Mouse (Mus musculus): Measurements from ENCODE around the gene B230219D22Rik. TPM values are rescaled to one million over a fixed set of nuclear protein-coding genes. Genes with fewer than 3 reads are reported as not detected.
"Not testable (repeated sequence)": the region's sequence is repeated elsewhere in the genome, so short reads cannot be mapped to it uniquely, and the experiment has no call there.

Gene B230219D22Rik
- polyA plus RNA-seq, 1 experiment from 2014 or later = 61.1 TPM

GRCm38 (mm10) chr13:55686107-55686633 is 6.8 kb upstream of the B230219D22Rik start:
- Histone ChIP-seq H3K9me3 (ENCODE audit: control insufficient read depth, low read length) (no peaks in the 10 kb centered on the region), H3K4me2 (ENCODE audit: low read depth, low read length) (no peak overlapping the region), H3K27me3 (ENCODE audit: control insufficient read depth, insufficient read depth, low read depth, low read length) (no peaks in the 10 kb centered on the region), H3K9ac (ENCODE audit: low read length) (no peak overlapping the region), H3K27ac (ENCODE audit: low read length) (no peak overlapping the region), H3K4me3 (ENCODE audit: low read length) (no peak overlapping the region), H3K36me3 (ENCODE audit: control insufficient read depth, insufficient read depth, low read length) (no peaks in the 10 kb centered on the region), H3K4me1 (replicated peaks; ENCODE audit: control insufficient read depth, insufficient read depth, low read length) (no peaks in the 10 kb centered on the region; the same call in 1 of the 2 replicates)
- ATAC-seq (ENCODE audit: low read depth) = no peak
- 72% methylated on average over 9 of the region's 9 CpGs for WGBS

DNA sequence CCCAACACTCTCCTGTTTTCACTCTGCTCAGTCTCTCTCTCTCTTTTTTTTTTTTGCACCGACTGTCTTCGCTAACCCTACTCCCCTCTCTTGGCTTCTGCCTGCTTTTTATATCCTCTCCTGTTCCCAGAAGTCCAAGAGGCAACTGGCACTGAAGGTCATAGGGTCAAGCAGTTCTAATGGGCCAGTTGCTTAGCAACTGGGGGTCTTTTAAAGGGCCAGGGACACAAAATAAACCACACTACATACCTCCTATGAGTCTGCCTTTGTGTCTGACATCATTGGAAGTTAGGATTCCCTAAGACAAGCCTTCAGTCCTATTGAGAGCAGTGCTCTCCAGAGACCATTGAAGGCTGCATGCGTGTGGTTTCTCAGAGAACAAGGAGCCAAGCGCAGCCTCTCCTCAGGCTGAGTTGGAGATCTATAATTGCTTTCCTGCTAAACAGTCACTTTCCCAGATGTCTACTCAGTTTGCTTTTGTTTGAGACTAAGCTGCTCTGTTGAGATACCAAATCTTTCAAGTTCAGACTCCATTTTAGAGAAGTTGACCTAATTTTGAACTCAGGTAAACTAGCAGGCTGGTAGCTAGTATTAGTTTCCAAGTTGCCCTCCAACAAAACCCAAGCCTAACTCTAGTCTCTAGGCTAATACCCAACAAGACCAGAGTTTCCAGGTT is 4.9 kb upstream of the B230219D22Rik start:
- Histone ChIP-seq H3K9me3 (ENCODE audit: control insufficient read depth, low read length) (no peaks in the 10 kb centered on the region), H3K4me3 (ENCODE audit: low read length) (no peak overlapping the region), H3K27ac (ENCODE audit: low read length) (no peak overlapping the region), H3K4me2 (ENCODE audit: low read depth, low read length) (no peak overlapping the region), H3K27me3 (ENCODE audit: control insufficient read depth, insufficient read depth, low read depth, low read length) (no peaks in the 10 kb centered on the region), H3K4me1 (replicated peaks; ENCODE audit: control insufficient read depth, insufficient read depth, low read length) (no peaks in the 10 kb centered on the region), H3K9ac (ENCODE audit: low read length) (no peak overlapping the region), H3K36me3 (ENCODE audit: control insufficient read depth, insufficient read depth, low read length) (no peaks in the 10 kb centered on the region)
- WGBS = 33% methylated on average over 4 of the region's 4 CpGs
- no peak for ATAC-seq (ENCODE audit: low read depth)

DNA sequence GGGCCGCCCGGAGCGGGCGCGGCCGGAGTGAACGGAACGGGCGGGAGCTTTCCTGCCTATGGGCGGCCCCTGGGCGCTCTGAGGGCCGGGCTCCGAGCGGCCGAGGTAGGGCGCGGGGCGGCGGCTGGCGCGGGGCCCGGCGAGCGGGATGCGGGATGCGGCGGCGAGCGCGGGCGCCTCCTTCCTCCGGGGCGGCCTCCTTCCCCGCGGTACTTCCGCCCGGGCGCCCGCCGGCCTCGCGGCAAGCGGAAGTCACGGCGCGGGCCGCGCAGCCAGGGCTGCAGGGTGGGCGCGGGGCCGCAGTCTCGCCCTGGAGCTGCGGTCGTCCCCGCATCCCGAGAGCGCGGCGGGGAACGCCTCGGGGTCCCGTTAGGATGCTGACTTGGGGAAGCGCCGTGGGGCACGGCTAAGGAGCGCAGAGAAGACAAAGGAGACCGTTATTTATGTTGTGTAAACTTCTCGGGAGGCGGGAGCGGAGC is 358 bp downstream of the B230219D22Rik start:
- peak overlapping the region; percentile 75 for H3K4me2 ChIP-seq (ENCODE audit: low read depth, low read length)
- H3K4me1 ChIP-seq (replicated peaks; ENCODE audit: control insufficient read depth, insufficient read depth, low read length) = peaks cover 13% of the 10 kb centered on the region
- H3K4me3 ChIP-seq (ENCODE audit: low read length) = peak overlapping the region; percentile 99
- under 1% methylated on average over 44 of the region's 70 CpGs for WGBS
- H3K27ac ChIP-seq (ENCODE audit: low read length) = peak overlapping the region; percentile 98
- H3K36me3 ChIP-seq (ENCODE audit: control insufficient read depth, insufficient read depth, low read length) = no peaks in the 10 kb centered on the region
- ATAC-seq (ENCODE audit: low read depth) = peak; percentile 76
- H3K9me3 ChIP-seq (ENCODE audit: control insufficient read depth, low read length) = no peaks in the 10 kb centered on the region
- H3K9ac ChIP-seq (ENCODE audit: low read length) = peak overlapping the region; percentile 100
- H3K27me3 ChIP-seq (ENCODE audit: control insufficient read depth, insufficient read depth, low read depth, low read length) = no peaks in the 10 kb centered on the region

GRCm38 (mm10) chr13:55694110-55694509 is 1.2 kb downstream of the B230219D22Rik start:
- no peaks in the 10 kb centered on the region for H3K9me3 ChIP-seq (ENCODE audit: control insufficient read depth, low read length)
- H3K4me2 ChIP-seq (ENCODE audit: low read depth, low read length) = peak overlapping the region; percentile 75
- H3K27me3 ChIP-seq (ENCODE audit: control insufficient read depth, insufficient read depth, low read depth, low read length) = no peaks in the 10 kb centered on the region
- no peak for ATAC-seq (ENCODE audit: low read depth)
- peak overlapping the region; percentile 98 for H3K27ac ChIP-seq (ENCODE audit: low read length)
- H3K9ac ChIP-seq (ENCODE audit: low read length) = peak overlapping the region; percentile 100
- WGBS = 6% methylated on average over 8 of the region's 8 CpGs
- H3K36me3 ChIP-seq (ENCODE audit: control insufficient read depth, insufficient read depth, low read length) = peaks cover 3% of the 10 kb centered on the region
- H3K4me1 ChIP-seq (replicated peaks; ENCODE audit: control insufficient read depth, insufficient read depth, low read length) = peaks cover 13% of the 10 kb centered on the region
- H3K4me3 ChIP-seq (ENCODE audit: low read length) = peak overlapping the region; percentile 99

GRCm38 (mm10) chr13:55695989-55696388 is 3.1 kb downstream of the B230219D22Rik start:
- H3K4me1 ChIP-seq (replicated peaks; ENCODE audit: control insufficient read depth, insufficient read depth, low read length) = peaks cover 13% of the 10 kb centered on the region
- ATAC-seq (ENCODE audit: low read depth); H3K27ac ChIP-seq (ENCODE audit: low read length); H3K27me3 ChIP-seq (ENCODE audit: control insufficient read depth, insufficient read depth, low read depth, low read length); H3K9ac ChIP-seq (ENCODE audit: low read length); H3K4me2 ChIP-seq (ENCODE audit: low read depth, low read length); H3K9me3 ChIP-seq (ENCODE audit: control insufficient read depth, low read length); H3K4me3 ChIP-seq (ENCODE audit: low read length): not testable (repeated sequence)
- WGBS = no CpG with 5 or more reads among the region's 3 CpGs
- H3K36me3 ChIP-seq (ENCODE audit: control insufficient read depth, insufficient read depth, low read length) = peaks cover 20% of the 10 kb centered on the region

GRCm38 (mm10) chr13:55704301-55704700 is 11.4 kb downstream of the B230219D22Rik start:
- Histone ChIP-seq H3K27ac (ENCODE audit: low read length) (no peak overlapping the region), H3K4me2 (ENCODE audit: low read depth, low read length) (no peak overlapping the region), H3K36me3 (ENCODE audit: control insufficient read depth, insufficient read depth, low read length) (peaks cover 41% of the 10 kb centered on the region), H3K4me3 (ENCODE audit: low read length) (no peak overlapping the region), H3K9ac (ENCODE audit: low read length) (no peak overlapping the region), H3K27me3 (ENCODE audit: control insufficient read depth, insufficient read depth, low read depth, low read length) (no peaks in the 10 kb centered on the region), H3K9me3 (ENCODE audit: control insufficient read depth, low read length) (peaks cover 5% of the 10 kb centered on the region), H3K4me1 (replicated peaks; ENCODE audit: control insufficient read depth, insufficient read depth, low read length) (no peaks in the 10 kb centered on the region)
- WGBS = 78% methylated on average over 4 of the region's 4 CpGs
- ATAC-seq (ENCODE audit: low read depth) = no peak

DNA sequence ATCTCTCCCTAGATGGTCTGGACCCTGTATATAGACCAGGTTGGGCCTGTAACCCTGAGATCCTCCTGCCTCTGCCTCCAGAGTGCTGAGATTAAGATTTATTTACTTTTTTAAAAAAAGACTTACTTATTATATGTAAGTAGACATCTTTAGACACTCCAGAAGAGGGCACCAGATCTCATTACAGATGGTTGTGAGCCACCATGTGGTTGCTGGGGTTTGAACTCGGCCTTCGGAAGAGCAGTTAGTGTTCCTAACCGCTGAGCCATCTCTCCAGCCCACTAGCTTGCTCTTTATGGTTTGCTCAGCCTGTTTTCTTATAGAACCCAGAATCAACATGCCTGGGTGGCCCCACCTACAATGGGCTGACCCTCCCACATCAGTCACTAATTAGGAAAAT is 19.9 kb downstream of the B230219D22Rik start:
- Histone ChIP-seq H3K27ac (ENCODE audit: low read length) (no peak overlapping the region), H3K4me3 (ENCODE audit: low read length) (no peak overlapping the region), H3K9ac (ENCODE audit: low read length) (no peak overlapping the region), H3K27me3 (ENCODE audit: control insufficient read depth, insufficient read depth, low read depth, low read length) (no peaks in the 10 kb centered on the region), H3K36me3 (ENCODE audit: control insufficient read depth, insufficient read depth, low read length) (peaks cover 1% of the 10 kb centered on the region; the same call in 1 of the 2 replicates), H3K4me2 (ENCODE audit: low read depth, low read length) (no peak overlapping the region), H3K4me1 (replicated peaks; ENCODE audit: control insufficient read depth, insufficient read depth, low read length) (peaks cover 4% of the 10 kb centered on the region; the same call in 1 of the 2 replicates), H3K9me3 (ENCODE audit: control insufficient read depth, low read length) (no peaks in the 10 kb centered on the region)
- 90% methylated on average over 3 of the region's 3 CpGs for WGBS
- ATAC-seq (ENCODE audit: low read depth) = no peak

- peak within 1 kb of the TSS; percentile 79 for H3K27ac ChIP-seq (ENCODE audit: low read length)
- ATAC-seq (ENCODE audit: low read depth) = peak; percentile 96
- under 1% methylated on average over 58 of the region's 63 CpGs for WGBS
- H3K4me1 ChIP-seq (replicated peaks; ENCODE audit: control insufficient read depth, insufficient read depth, low read length) = peaks cover 4% of the 10 kb centered on the region; the same call in 1 of the 2 replicates
- peak within 1 kb of the TSS; percentile 93 for H3K4me3 ChIP-seq (ENCODE audit: low read length)
- H3K4me2 ChIP-seq (ENCODE audit: low read depth, low read length) = peak within 1 kb of the TSS; percentile 53
- no peaks in the 10 kb centered on the region for H3K27me3 ChIP-seq (ENCODE audit: control insufficient read depth, insufficient read depth, low read depth, low read length)
- H3K9ac ChIP-seq (ENCODE audit: low read length) = peak within 1 kb of the TSS; percentile 99
- H3K9me3 ChIP-seq (ENCODE audit: control insufficient read depth, low read length) = no peaks in the 10 kb centered on the region
- H3K36me3 ChIP-seq (ENCODE audit: control insufficient read depth, insufficient read depth, low read length) = peaks cover 12% of the 10 kb centered on the region; the same call in 1 of the 2 replicates
Measured at GRCm38 (mm10) chr13:55714501-55715166, 21.7 kb downstream of the B230219D22Rik start, which contains the start of gene Txndc15. TSS of gene Txndc15 (plus strand) at chr13:55714650.

DNA sequence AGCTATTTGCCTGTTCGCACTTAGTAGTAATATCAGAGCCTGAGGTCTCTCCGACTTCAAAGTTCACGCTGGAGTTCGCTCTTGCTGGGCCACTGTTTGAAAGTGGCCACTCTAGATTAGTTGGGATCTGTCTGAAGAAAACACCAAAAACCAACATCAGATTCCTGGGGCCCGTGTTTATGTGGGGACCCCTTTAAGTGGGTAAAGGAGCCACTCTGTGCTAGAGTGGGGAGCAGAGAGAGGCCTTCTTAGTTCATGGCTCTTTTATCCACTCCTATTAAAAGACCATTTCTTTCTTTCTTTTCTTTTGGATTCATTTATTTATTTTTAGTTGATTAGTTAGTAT is 22.2 kb downstream of the B230219D22Rik start:
- peak; percentile 10; the same call in 1 of the 2 replicates for ATAC-seq (ENCODE audit: low read depth)
- H3K4me2 ChIP-seq (ENCODE audit: low read depth, low read length) = peak overlapping the region; percentile 53
- 2% methylated on average over 5 of the region's 5 CpGs for WGBS

More for the DNA sequence above, 22.2 kb downstream of the B230219D22Rik start:
- peak overlapping the region; percentile 79 for H3K27ac ChIP-seq (ENCODE audit: low read length)
- H3K4me1 ChIP-seq (replicated peaks; ENCODE audit: control insufficient read depth, insufficient read depth, low read length) = peaks cover 4% of the 10 kb centered on the region; the same call in 1 of the 2 replicates
- H3K27me3 ChIP-seq (ENCODE audit: control insufficient read depth, insufficient read depth, low read depth, low read length) = no peaks in the 10 kb centered on the region
- H3K36me3 ChIP-seq (ENCODE audit: control insufficient read depth, insufficient read depth, low read length) = peaks cover 14% of the 10 kb centered on the region; the same call in 1 of the 2 replicates
- peak overlapping the region; percentile 99 for H3K9ac ChIP-seq (ENCODE audit: low read length)
- H3K4me3 ChIP-seq (ENCODE audit: low read length) = peak overlapping the region; percentile 93
- no peaks in the 10 kb centered on the region for H3K9me3 ChIP-seq (ENCODE audit: control insufficient read depth, low read length)
